Mouse (Mus musculus) inflammation-experienced regulatory T-cells, adult 16 weeks (primary cell): ENCODE data around the gene Mctp2. TPM values are rescaled to one million over a fixed set of nuclear protein-coding genes. Genes with fewer than 3 reads are reported as not detected.

Source experiments
- polyA plus RNA-seq: library from polyadenylated mRNA; unstranded; fragments of 100-300 nt; shearing (Covaris generic); gene quantifications from one replicate; pipeline ENCODE4 v1.2.1, GENCODE M21; 2017

Gene Mctp2
- polyA plus RNA-seq, result 6.1 TPM

DNA sequence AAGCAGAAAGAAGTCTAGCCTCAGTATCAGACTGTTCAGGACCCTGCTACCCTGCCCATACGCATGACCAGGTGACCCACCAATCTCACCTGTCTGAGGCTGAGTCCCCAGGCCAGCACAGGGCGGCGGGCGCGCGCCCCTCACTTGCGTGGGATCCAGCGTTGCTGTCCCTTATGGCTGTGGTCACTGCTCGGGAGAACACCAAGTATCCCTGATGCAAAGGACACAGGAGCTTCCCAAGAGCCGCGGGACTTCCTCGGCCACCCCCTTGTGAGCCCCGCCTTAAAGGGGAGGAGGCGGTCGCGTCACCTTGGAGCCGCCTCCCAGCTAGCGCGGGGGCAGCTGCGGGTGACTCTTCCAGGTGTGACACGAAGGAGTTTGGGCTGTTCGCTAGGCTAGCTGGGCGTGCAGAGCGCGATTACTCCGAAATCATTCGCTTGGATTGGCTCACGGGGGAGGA lies at the start of gene Mctp2:
Gene Mctp2 (minus strand): TSS at position 227 of the 460 bp plus-strand sequence.

